Mouse (Mus musculus) small intestine, adult 2 months (tissue): ENCODE data around the gene Pnpo.

Source experiments
- CTCF ChIP-seq: fragments of 200-500 bp; IDR thresholded peaks from 2 replicates; pipeline ENCODE4 v1.5.1; 2012; ENCODE audit warnings: low read depth, mild to moderate bottlenecking, control low read depth, inconsistent platforms, low read length, moderate library complexity, mixed read lengths; ENCODE audit not compliant: insufficient replicate concordance, insufficient read length; ENCODE audit errors: extremely low read depth
- POLR2A ChIP-seq: fragments of 200-500 bp; IDR thresholded peaks from 2 replicates; pipeline ENCODE4 v1.6.1; 2012; ENCODE audit warnings: low read depth, mild to moderate bottlenecking, control low read depth, inconsistent platforms, low read length, moderate library complexity

- TF ChIP-seq CTCF (no peak), POLR2A (no peak)
These were observed 13.4 kb upstream of the Pnpo start for GRCm38 (mm10) chr11:96957061-96957805.
